Mouse (Mus musculus) layer of hippocampus, adult 9-11 months (tissue): ENCODE data around the gene Tmem135.

Experiments used
- DNase-seq: peaks from one replicate; pipeline ENCODE4 v3.0.0; 2022

Tmem135 gene

GRCm38 (mm10) chr7:89242565-89242964, 161.5 kb downstream of the Tmem135 start:
- no peak for DNase-seq

GRCm38 (mm10) chr7:89242143-89242542, 161.9 kb downstream of the Tmem135 start:
- DNase-seq, result no peak

- no peak for DNase-seq
Measured at GRCm38 (mm10) chr7:89239592-89239991, 164.4 kb downstream of the Tmem135 start.

GRCm38 (mm10) chr7:89236592-89236991, 167.4 kb downstream of the Tmem135 start:
- DNase-seq, result no peak

GRCm38 (mm10) chr7:89235974-89236507, 168.0 kb downstream of the Tmem135 start:
- no peak for DNase-seq

GRCm38 (mm10) chr7:89232499-89233145, 171.4 kb downstream of the Tmem135 start:
- no peak for DNase-seq

- DNase-seq, result no peak
Measured at GRCm38 (mm10) chr7:89231200-89231790, 172.7 kb downstream of the Tmem135 start.

GRCm38 (mm10) chr7:89222609-89223008, 181.4 kb downstream of the Tmem135 start:
- no peak for DNase-seq

- no peak for DNase-seq
Measured at GRCm38 (mm10) chr7:89216628-89217027, 187.4 kb downstream of the Tmem135 start.

- no peak for DNase-seq
Measured at GRCm38 (mm10) chr7:89216118-89216517, 187.9 kb downstream of the Tmem135 start.

- no peak for DNase-seq
Measured at GRCm38 (mm10) chr7:89215714-89216113, 188.3 kb downstream of the Tmem135 start.

GRCm38 (mm10) chr7:89210506-89210905, 193.5 kb downstream of the Tmem135 start:
- no peak for DNase-seq

- no peak for DNase-seq
Measured at GRCm38 (mm10) chr7:89206165-89206564, 197.9 kb downstream of the Tmem135 start.

GRCm38 (mm10) chr7:89205402-89205801, 198.6 kb downstream of the Tmem135 start:
- no peak for DNase-seq

GRCm38 (mm10) chr7:89203144-89203543, 200.9 kb downstream of the Tmem135 start:
- DNase-seq, result no peak

GRCm38 (mm10) chr7:89201954-89202353, 202.1 kb downstream of the Tmem135 start:
- DNase-seq, result no peak

GRCm38 (mm10) chr7:89198499-89198898, 205.5 kb downstream of the Tmem135 start:
- DNase-seq, result no peak

GRCm38 (mm10) chr7:89193459-89193858, 210.6 kb downstream of the Tmem135 start:
- no peak for DNase-seq

- no peak for DNase-seq
Measured at GRCm38 (mm10) chr7:89183928-89184327, 220.1 kb downstream of the Tmem135 start.

- DNase-seq, result no peak
Measured at GRCm38 (mm10) chr7:89182943-89183342, 221.1 kb downstream of the Tmem135 start.

GRCm38 (mm10) chr7:89181285-89181684, 222.7 kb downstream of the Tmem135 start:
- no peak for DNase-seq

GRCm38 (mm10) chr7:89178601-89179000, 225.4 kb downstream of the Tmem135 start:
- peak; percentile 31 for DNase-seq

- DNase-seq, result no peak
Measured at GRCm38 (mm10) chr7:89177926-89178325, 226.1 kb downstream of the Tmem135 start.

GRCm38 (mm10) chr7:89174430-89174829, 229.6 kb downstream of the Tmem135 start:
- no peak for DNase-seq

- DNase-seq, result no peak
Measured at GRCm38 (mm10) chr7:89173018-89173417, 231.0 kb downstream of the Tmem135 start.
